Mouse (Mus musculus): ENCODE data around the gene Cdc42bpg. TPM values are rescaled to one million over a fixed set of nuclear protein-coding genes. Genes with fewer than 3 reads are reported as not detected.

The Cdc42bpg gene
- 0.40 and 0.47 TPM in 2 replicates for polyA plus RNA-seq (2015; fragmentation: Nextera tagmentation; extraction: Ambion mirVana)

DNA sequence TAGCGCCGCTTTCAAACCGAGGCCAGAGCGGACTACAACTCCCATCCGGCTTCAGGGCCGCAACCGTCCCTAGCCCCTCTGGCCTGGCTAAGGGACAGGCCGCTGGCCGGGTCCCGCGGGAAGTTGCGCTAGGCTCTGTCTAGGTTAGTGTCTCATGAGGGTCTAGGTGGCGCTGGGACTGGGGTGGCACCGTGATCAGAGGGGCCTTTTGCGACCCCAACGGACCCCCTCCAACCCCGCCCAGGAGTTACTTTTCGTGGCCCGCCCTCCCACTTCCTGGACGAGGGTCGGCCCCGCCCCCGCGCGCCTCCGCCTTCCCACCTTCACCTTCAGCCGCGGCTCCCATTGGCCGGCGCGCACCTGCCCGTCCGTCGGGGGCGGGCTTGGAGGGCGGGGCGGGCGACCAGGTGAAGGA lies at the start of gene Cdc42bpg:
Cdc42bpg (plus strand) TSS at position 320 of the 415 bp plus-strand sequence.
- Histone ChIP-seq H3K9ac (peak within 1 kb of the TSS; percentile 19), H3K4me2 (peak within 1 kb of the TSS; percentile 56), H3K36me3 (replicated peaks) (no peaks in the 10 kb centered on the region), H3K9me3 (no peaks in the 10 kb centered on the region), H3K4me3 (peak within 1 kb of the TSS; percentile 47), H3K27me3 (replicated peaks) (0 out of 2 replicates have a peak, but pooled peaks cover 7% of the 10 kb centered on the region), H3K27ac (no peak within 1 kb of the TSS), H3K4me1 (peaks cover 4% of the 10 kb centered on the region; the same call in 1 of the 2 replicates)
- WGBS: 1% methylated on average over 37 of the region's 38 CpGs
- peak; percentile 77 for ATAC-seq (replicated peaks)

DNA sequence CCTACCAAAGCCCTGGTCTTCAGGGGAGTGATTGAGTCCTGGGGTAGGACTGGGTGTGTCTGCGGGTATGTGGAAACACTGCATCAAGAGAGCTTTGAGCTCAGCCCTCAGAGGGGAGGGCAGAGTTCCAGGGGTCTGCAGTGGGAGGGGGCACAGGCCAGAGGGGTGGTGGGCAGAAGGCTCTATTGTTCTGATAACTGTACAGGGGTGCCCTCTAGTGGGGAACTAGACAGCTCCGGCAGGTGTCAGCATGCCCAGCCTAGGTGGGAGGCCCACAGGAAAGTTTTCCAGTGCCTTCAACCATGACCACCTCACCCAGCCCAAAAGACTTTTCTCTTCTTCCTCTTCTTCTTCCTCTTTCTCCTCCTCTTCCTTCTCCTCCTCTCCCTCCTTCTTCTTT lies 45.8 kb upstream of the Cdc42bpg start:
- no peak overlapping the region for H3K27ac ChIP-seq
- no peaks in the 10 kb centered on the region for H3K27me3 ChIP-seq (replicated peaks)
- H3K4me3 ChIP-seq: no peak overlapping the region
- 87% methylated on average over 2 of the region's 2 CpGs for WGBS
- no peak overlapping the region for H3K9ac ChIP-seq
- H3K4me1 ChIP-seq: no peaks in the 10 kb centered on the region
- ATAC-seq (replicated peaks): no peak
- no peak overlapping the region for H3K4me2 ChIP-seq
- H3K9me3 ChIP-seq: no peaks in the 10 kb centered on the region
- peaks cover 43% of the 10 kb centered on the region; the same call in 1 of the 2 replicates for H3K36me3 ChIP-seq (replicated peaks)

DNA sequence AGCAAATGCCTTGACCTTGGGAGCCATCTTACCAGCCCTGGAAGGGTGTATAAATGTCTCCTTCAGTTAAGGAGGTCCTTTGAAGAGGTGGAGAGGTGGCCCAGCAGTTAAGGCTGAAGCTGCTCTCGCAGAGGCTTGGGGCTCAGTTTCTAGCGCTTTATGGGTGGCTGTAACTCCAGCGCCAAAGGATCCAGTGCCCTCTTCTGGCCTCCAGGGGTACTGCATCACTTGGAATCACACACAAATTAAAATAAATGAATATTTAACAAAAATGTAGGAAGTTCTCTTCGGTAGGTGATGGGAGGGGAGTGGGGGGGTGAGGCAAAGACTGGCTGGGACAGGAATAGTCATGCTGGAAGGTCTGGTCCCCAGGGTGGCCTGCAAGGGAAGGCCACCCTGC lies 45.3 kb upstream of the Cdc42bpg start:
- no peaks in the 10 kb centered on the region for H3K4me1 ChIP-seq
- no peak overlapping the region for H3K9ac ChIP-seq
- H3K36me3 ChIP-seq (replicated peaks): peaks cover 39% of the 10 kb centered on the region; the same call in 1 of the 2 replicates
- WGBS: 82% methylated on average over 4 of the region's 4 CpGs
- H3K27ac ChIP-seq: no peak overlapping the region
- H3K4me2 ChIP-seq: no peak overlapping the region
- no peaks in the 10 kb centered on the region for H3K9me3 ChIP-seq
- ATAC-seq (replicated peaks): no peak
- H3K27me3 ChIP-seq (replicated peaks): no peaks in the 10 kb centered on the region
- H3K4me3 ChIP-seq: no peak overlapping the region

DNA sequence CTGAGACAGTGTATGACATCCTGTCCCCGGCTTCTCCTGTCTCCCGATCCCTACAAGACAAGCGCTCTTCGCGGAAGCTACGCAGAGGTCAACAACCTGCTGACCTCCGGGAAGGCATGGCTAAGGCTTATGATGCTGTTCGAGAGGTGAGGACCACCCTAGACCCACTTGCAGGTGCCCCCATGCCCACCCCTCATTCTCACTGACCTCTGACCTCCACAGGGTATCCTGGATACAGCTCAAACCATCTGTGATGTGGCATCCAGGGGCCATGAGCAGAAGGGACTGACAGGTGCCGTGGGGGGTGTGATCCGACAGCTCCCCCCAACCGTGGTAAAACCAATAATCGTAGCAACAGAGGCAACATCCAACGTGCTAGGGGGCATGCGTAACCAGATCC lies 44.9 kb upstream of the Cdc42bpg start:
- H3K36me3 ChIP-seq (replicated peaks): peaks cover 34% of the 10 kb centered on the region; the same call in 1 of the 2 replicates
- WGBS: 92% methylated on average over 14 of the region's 14 CpGs

DNA sequence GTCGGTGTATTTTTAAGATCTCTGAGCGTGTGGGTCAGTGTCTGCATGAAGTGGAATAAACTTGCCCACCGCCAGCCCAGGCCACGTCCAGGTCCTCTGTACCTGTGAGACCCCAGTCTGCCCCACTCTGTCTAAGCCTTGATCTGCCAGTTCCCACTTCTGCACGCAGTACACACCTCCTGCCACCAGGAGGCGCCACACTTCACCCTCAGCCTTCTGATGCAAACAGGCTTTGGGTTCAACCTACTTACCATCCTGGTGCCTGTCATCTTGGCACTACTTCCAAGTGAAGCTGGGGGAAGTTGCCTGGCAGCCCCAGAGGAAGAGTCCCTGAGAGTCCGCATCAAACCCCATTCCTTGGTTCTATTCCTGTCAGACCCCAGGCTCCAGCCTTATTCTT lies 44.0 kb upstream of the Cdc42bpg start:
- Histone ChIP-seq H3K9ac (no peak overlapping the region), H3K4me2 (no peak overlapping the region), H3K4me3 (no peak overlapping the region), H3K27me3 (replicated peaks) (no peaks in the 10 kb centered on the region), H3K4me1 (no peaks in the 10 kb centered on the region), H3K9me3 (no peaks in the 10 kb centered on the region), H3K27ac (no peak overlapping the region), H3K36me3 (replicated peaks) (peaks cover 29% of the 10 kb centered on the region; the same call in 1 of the 2 replicates)
- ATAC-seq (replicated peaks): no peak
- 54% methylated on average over 7 of the region's 7 CpGs for WGBS

More for the DNA sequence above, 44.9 kb upstream of the Cdc42bpg start:
- H3K9me3 ChIP-seq: no peaks in the 10 kb centered on the region
- ATAC-seq (replicated peaks): no peak
- H3K27ac ChIP-seq: no peak overlapping the region
- no peaks in the 10 kb centered on the region for H3K27me3 ChIP-seq (replicated peaks)
- no peak overlapping the region for H3K4me2 ChIP-seq
- no peak overlapping the region for H3K9ac ChIP-seq
- no peaks in the 10 kb centered on the region for H3K4me1 ChIP-seq
- H3K4me3 ChIP-seq: no peak overlapping the region

DNA sequence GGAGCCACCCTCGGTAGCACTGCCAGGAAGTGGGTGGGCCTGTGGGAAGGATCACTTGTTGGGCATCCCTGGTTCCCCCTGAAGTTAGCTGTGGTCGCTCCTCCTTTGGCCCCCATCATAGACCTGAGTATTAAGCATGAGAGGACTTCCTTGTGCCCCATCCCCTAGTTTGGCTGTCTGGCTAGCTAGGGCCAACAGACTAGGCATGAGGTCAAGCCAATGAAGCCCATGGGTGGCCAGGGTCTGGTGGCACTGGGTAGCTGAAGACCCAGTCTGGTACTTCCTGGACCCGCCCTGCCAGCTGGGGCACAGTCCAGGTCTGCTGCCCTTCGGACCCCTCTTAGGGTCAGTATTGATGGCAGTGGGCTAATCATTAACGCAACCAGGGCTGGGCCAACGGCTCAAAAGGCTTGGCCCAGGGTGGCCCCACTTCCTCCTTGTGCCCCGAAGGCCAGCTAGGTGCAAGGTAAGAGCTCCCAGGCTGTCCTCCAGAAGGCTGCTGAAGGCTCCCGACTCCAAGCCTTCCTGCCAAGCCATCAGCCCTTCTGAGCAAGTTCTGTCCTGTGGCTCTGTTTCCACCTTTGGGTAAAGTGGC lies 43.3 kb upstream of the Cdc42bpg start:
- H3K36me3 ChIP-seq (replicated peaks): peaks cover 25% of the 10 kb centered on the region; the same call in 1 of the 2 replicates
- H3K27me3 ChIP-seq (replicated peaks): no peaks in the 10 kb centered on the region
- no peak overlapping the region for H3K27ac ChIP-seq
- no peaks in the 10 kb centered on the region for H3K4me1 ChIP-seq
- no peak overlapping the region for H3K9ac ChIP-seq
- no peak overlapping the region for H3K4me2 ChIP-seq
- no peak for ATAC-seq (replicated peaks)
- WGBS: 91% methylated on average over 8 of the region's 8 CpGs
- H3K4me3 ChIP-seq: no peak overlapping the region
- H3K9me3 ChIP-seq: no peaks in the 10 kb centered on the region

DNA sequence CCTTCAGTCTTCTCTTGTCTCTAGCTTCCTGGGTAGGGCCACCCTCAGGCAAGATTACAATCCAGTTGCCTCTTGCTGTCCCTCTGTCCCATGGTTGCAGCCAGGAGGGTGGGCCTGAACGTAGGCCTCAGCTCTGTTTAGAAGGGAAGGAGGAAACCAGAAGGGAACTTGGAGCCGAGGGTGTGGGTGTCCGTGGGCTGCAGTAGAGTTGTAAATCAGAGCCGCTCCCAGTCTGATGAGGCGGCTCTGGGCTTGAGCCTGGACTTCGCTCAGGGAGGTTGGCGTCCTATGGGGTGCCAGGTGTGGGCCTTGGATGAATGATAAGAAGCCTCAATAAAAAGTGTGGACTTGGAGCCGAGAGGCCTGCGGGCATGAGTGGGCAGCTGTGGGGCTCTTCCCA lies 42.1 kb upstream of the Cdc42bpg start:
- Histone ChIP-seq H3K4me3 (no peak overlapping the region), H3K36me3 (replicated peaks) (peaks cover 17% of the 10 kb centered on the region; the same call in 1 of the 2 replicates), H3K27ac (no peak overlapping the region), H3K9ac (no peak overlapping the region), H3K27me3 (replicated peaks) (no peaks in the 10 kb centered on the region), H3K4me1 (no peaks in the 10 kb centered on the region), H3K9me3 (no peaks in the 10 kb centered on the region), H3K4me2 (no peak overlapping the region)
- WGBS: 80% methylated on average over 9 of the region's 9 CpGs
- no peak for ATAC-seq (replicated peaks)

DNA sequence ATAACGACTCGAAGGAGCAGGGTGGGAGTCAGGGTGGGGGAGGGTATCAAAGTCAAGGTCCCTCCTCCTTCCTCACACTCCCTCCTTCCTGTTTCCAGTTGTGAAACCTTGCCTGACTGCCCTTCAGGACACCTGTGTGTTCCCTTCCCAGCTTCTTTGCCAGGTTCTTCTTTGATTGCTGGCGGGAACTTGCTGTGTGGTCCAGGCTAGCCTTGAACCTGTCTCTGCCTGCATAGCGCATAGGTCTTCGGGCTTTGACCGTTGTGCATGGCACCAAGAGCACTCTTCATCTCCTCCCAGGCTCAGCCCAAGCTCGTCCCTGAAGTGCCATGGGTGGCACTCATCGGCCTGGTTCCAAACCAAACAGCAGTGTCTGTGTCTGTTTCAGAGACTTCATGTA lies 41.3 kb upstream of the Cdc42bpg start:
- ATAC-seq (replicated peaks): no peak
- Histone ChIP-seq H3K4me3 (no peak overlapping the region), H3K36me3 (replicated peaks) (peaks cover 17% of the 10 kb centered on the region; the same call in 1 of the 2 replicates), H3K4me2 (no peak overlapping the region), H3K9me3 (no peaks in the 10 kb centered on the region), H3K27me3 (replicated peaks) (no peaks in the 10 kb centered on the region), H3K4me1 (no peaks in the 10 kb centered on the region), H3K9ac (no peak overlapping the region), H3K27ac (no peak overlapping the region)
- WGBS: 91% methylated on average over 8 of the region's 8 CpGs

DNA sequence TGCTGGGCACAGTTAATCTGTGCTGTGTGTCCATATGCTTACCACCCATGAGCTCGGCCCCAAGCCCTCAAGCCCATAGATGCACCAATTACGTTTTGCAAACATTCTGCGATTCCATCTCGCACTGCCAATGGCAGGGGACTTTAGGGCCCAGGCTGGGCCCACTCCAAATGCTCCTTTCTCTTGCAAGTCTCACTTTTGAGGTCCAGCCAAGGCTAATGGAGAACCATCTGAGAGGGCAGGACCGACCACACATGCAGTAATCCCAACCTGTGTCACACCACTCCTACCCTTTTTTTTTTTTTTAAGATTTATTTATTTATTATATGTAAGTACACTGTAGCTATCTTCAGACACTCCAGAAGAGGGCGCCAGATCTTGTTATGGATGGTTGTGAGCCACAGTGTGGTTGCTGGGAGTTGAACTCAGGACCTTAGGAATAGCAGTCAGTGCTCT lies 40.5 kb upstream of the Cdc42bpg start:
- H3K27me3 ChIP-seq (replicated peaks): no peaks in the 10 kb centered on the region
- H3K36me3 ChIP-seq (replicated peaks): peaks cover 16% of the 10 kb centered on the region; the same call in 1 of the 2 replicates
- H3K9ac ChIP-seq: no peak overlapping the region
- no peak overlapping the region for H3K4me3 ChIP-seq
- WGBS: 63% methylated on average over 6 of the region's 6 CpGs
- H3K9me3 ChIP-seq: no peaks in the 10 kb centered on the region
- no peak overlapping the region for H3K4me2 ChIP-seq
- H3K4me1 ChIP-seq: no peaks in the 10 kb centered on the region
- H3K27ac ChIP-seq: no peak overlapping the region
- no peak for ATAC-seq (replicated peaks)

DNA sequence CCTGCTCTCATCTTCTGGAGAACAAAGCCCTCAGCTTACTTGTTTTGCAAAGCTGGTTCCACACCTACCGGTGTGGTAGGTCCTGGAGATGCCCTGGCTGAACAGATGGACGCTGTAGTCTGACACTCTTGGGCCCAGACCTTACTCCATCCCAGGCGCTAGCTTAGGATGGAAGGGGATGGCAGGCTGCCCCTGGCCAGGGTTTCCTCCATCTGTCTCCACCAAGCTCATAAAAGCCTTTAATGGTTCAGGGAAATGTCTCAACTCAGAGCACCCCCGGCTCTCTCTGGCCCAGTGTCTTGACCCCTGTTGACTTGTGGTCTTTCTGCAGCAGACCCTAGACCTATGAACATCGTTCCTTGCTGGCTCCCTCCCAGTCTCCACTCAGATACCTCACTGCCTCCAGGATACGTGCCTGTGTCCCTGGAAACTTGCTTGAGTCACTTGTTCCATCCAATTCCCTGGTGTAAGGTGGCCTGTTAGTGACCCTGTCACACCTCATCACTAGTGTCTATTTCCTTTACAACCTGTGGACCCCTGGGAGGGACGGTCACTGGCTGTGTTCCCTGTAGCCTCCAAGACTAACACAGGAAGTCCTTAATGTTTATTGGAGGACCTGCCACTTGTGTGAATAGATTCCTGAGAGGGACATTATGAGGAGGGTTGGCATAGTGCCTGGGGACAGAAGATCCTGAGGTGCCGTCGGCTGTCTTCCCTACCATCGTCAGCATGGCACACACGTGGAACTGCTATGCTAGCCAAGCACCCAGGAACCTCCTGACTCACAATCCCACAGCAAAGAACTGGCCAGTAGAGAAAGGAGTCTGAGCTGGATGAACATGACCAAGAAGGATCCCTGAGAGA lies 38.7 kb upstream of the Cdc42bpg start:
- Histone ChIP-seq H3K4me3 (no peak overlapping the region), H3K9ac (no peak overlapping the region), H3K27ac (no peak overlapping the region), H3K36me3 (replicated peaks) (no peaks in the 10 kb centered on the region), H3K4me1 (no peaks in the 10 kb centered on the region; the same call in 1 of the 2 replicates), H3K9me3 (no peaks in the 10 kb centered on the region), H3K27me3 (replicated peaks) (no peaks in the 10 kb centered on the region), H3K4me2 (no peak overlapping the region)
- ATAC-seq (replicated peaks): no peak
- WGBS: 79% methylated on average over 11 of the region's 11 CpGs

DNA sequence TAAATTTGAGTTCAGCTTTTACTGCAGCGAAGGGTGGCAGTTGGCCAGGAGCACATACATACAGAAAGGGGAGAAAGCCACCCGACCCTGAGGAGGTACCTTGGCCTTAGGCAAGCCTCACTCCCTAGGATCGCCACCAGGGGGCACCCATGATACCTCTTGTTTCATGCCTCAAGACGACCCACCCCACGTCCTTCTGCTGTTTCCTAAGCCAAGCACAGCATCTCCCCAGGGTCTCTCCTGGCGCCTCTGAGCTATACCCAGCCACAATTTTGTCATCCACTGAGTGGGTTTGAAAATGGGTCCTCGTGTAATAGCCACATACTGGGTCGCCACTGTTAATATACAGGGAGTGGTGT lies 38.1 kb upstream of the Cdc42bpg start:
- Histone ChIP-seq H3K9me3 (no peaks in the 10 kb centered on the region), H3K9ac (no peak overlapping the region), H3K27me3 (replicated peaks) (no peaks in the 10 kb centered on the region), H3K4me1 (no peaks in the 10 kb centered on the region; the same call in 1 of the 2 replicates), H3K4me3 (no peak overlapping the region), H3K4me2 (no peak overlapping the region), H3K27ac (no peak overlapping the region), H3K36me3 (replicated peaks) (no peaks in the 10 kb centered on the region)
- 20% methylated on average over 8 of the region's 8 CpGs for WGBS
- ATAC-seq (replicated peaks): no peak

DNA sequence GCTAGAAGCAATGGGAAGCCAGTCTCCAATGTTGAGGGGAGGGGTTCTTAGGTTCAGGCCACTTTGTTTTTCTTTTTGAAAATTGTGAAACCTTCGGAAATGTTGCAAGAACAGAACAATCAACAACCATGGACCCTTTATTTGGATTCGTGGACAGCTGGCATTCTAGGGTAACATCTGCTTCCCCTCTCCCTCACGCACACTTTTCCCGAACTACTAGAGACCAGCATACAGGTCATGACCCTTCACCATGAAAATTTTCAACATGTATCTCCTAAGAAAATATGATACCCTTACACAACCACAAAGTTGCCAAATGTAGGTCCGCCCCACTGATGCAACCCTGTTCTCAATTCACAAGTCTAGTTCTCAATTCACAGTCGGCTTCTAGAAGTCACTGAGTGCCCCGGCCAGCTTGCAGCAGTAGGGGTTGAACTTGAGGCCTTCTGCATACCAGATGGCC lies 37.6 kb upstream of the Cdc42bpg start:
- H3K4me2 ChIP-seq: no peak overlapping the region
- H3K9ac ChIP-seq: no peak overlapping the region
- WGBS: 86% methylated on average over 7 of the region's 7 CpGs
- no peak overlapping the region for H3K4me3 ChIP-seq
- ATAC-seq (replicated peaks): no peak
- no peak overlapping the region for H3K27ac ChIP-seq
- no peaks in the 10 kb centered on the region for H3K27me3 ChIP-seq (replicated peaks)
- no peaks in the 10 kb centered on the region; the same call in 1 of the 2 replicates for H3K4me1 ChIP-seq
- no peaks in the 10 kb centered on the region for H3K36me3 ChIP-seq (replicated peaks)
- no peaks in the 10 kb centered on the region for H3K9me3 ChIP-seq

Measured in midbrain, embryonic 15.5 days (tissue).